Mouse (Mus musculus): ENCODE results near the gene Unc5b.
"Not testable (repeated sequence)": the region's sequence is repeated elsewhere in the genome, so short reads cannot be mapped to it uniquely, and the experiment has no call there.

- not testable (repeated sequence) for TF ChIP-seq CTCF (IDR thresholded peaks at IDR 0.05; ENCODE audit: control insufficient read depth, insufficient read depth, insufficient replicate concordance, low read depth, low read length); POLR2A (IDR thresholded peaks at IDR 0.05; ENCODE audit: control insufficient read depth, low read depth, low read length)
These were observed 89.1 kb downstream of the Unc5b start for GRCm38 (mm10) chr10:60742296-60742695.
